Mouse (Mus musculus) embryonic facial prominence, embryonic 12.5 days (tissue): ENCODE results near the gene Casc1. TPM values are rescaled to one million over a fixed set of nuclear protein-coding genes. Genes with fewer than 3 reads are reported as not detected.

Source experiments
- ATAC-seq: fragments of 200-750 bp; cut with Nextera tagmentation; 2 replicates; pipeline ENCODE4 v1.8.0; 2017; ENCODE audit not compliant: insufficient number of reproducible peaks, insufficient read depth, low FRiP score, low TSS enrichment
- H3K27ac ChIP-seq: fragments of 300-500 bp; sonication (generic); 2 replicates; pipeline ENCODE4 v1.5.1; 2016; ENCODE audit warnings: mild to moderate bottlenecking
- H3K27me3 ChIP-seq: fragments of 300-500 bp; sonication (generic); 2 replicates; pipeline ENCODE4 v1.6.1; 2016; ENCODE audit warnings: mild to moderate bottlenecking, moderate library complexity
- H3K36me3 ChIP-seq: fragments of 300-500 bp; sonication (generic); 2 replicates; pipeline ENCODE4 v1.6.1; 2016; ENCODE audit warnings: mild to moderate bottlenecking
- H3K4me1 ChIP-seq: fragments of 300-500 bp; sonication (generic); 2 replicates; pipeline ENCODE4 v1.6.1; 2016
- H3K4me2 ChIP-seq: fragments of 300-500 bp; sonication (generic); replicated peaks from 2 replicates; pipeline ENCODE4 v1.6.1; 2016; ENCODE audit warnings: mild to moderate bottlenecking, moderate library complexity
- H3K4me3 ChIP-seq: fragments of 300-500 bp; sonication (generic); 2 replicates; pipeline ENCODE4 v1.5.1; 2016; ENCODE audit warnings: mild to moderate bottlenecking
- H3K9ac ChIP-seq: fragments of 300-500 bp; sonication (generic); 2 replicates; pipeline ENCODE4 v1.6.1; 2016; ENCODE audit warnings: mild to moderate bottlenecking, moderate library complexity
- H3K9me3 ChIP-seq: fragments of 300-500 bp; sonication (generic); 2 replicates; pipeline ENCODE4 v1.6.1; 2016; ENCODE audit warnings: mild to moderate bottlenecking, moderate library complexity
- WGBS: fragments of 180-500 bp; shearing (Covaris S2); methylation state at CpG from one replicate; pipeline ENCODE4 v1.1.7; 2016; 5-methylcytosine and 5-hydroxymethylcytosine counted together
- polyA plus RNA-seq: library from polyadenylated mRNA; unstranded; fragments of >200 nt; fragmentation: Nextera tagmentation; extraction: Ambion mirVana; gene quantifications from 2 replicates; pipeline ENCODE4 v1.2.1, GENCODE M21; 2016

Casc1 gene
- polyA plus RNA-seq, result 0.27 and 0.35 TPM in 2 replicates

DNA sequence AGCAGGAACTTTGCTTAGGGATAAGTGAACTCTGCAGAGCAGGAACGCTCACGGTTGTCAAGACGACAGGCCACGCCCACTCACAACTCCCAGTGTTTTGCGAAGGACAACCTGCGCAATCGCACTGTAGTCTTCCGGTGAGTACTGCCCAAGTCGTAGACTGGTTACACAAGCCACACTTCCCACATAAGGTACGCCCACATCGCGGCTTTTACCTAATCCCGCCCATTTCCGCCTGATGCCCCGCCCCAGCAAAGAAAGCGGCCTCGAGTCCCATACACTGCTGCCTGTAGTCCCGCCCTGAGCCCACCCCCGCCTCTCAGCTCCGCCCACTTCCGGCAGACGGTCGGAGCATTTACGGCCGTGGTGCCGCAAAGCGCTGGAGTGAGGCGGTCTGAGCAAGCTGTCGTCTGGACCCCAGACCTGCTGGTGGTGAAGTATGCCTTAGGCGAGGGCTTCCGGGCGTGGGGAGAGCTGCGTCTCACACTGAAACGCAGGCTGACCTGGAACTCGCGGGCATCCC is at the start of gene Casc1, which contains the start of gene Etfrf1:
Gene Casc1 (minus strand): TSS at position 190 of the 523 bp plus-strand sequence.
Gene Etfrf1 (plus strand): TSS at position 319 of the 523 bp plus-strand sequence.
- H3K4me1 ChIP-seq, result peaks cover 10% of the 10 kb centered on the region; the same call in 1 of the 2 replicates
- no peaks in the 10 kb centered on the region for H3K27me3 ChIP-seq
- under 1% methylated on average over 36 of the region's 36 CpGs for WGBS
- peak within 1 kb of the TSS; percentile 82 for H3K9ac ChIP-seq
- peak within 1 kb of the TSS; percentile 94 for H3K27ac ChIP-seq
- peak within 1 kb of the TSS; percentile 64 for H3K4me2 ChIP-seq
- H3K9me3 ChIP-seq, result no peaks in the 10 kb centered on the region
- peak; percentile 99 for ATAC-seq
- 0 out of 2 replicates have a peak, but pooled peaks cover 4% of the 10 kb centered on the region for H3K36me3 ChIP-seq
- peak within 1 kb of the TSS; percentile 74 for H3K4me3 ChIP-seq

DNA sequence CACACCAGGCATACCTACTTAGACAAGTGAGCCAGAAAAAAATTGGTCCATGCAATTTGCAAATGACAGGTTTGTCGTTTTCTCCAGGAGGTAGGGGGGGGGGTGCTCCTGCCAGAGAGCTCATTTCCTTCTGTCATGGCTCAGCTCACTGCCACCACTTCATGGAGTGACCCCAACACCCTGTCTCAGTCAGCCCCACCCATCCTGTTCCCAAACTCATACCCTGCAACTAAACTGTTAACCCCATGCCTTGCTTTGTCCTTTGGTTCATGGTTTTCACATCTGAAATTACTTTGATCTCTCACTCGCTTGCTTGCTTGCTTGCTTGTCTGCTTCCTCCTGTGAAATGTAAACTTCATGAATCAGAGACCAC is 45.9 kb upstream of the Casc1 start:
- Histone ChIP-seq H3K9ac (no peak overlapping the region), H3K4me3 (no peak overlapping the region), H3K36me3 (no peaks in the 10 kb centered on the region), H3K4me1 (peaks cover 6% of the 10 kb centered on the region; the same call in 1 of the 2 replicates), H3K9me3 (no peaks in the 10 kb centered on the region), H3K4me2 (no peak overlapping the region), H3K27me3 (no peaks in the 10 kb centered on the region), H3K27ac (no peak overlapping the region)
- WGBS, result 31% methylated on average over 2 of the region's 2 CpGs
- ATAC-seq, result no peak

DNA sequence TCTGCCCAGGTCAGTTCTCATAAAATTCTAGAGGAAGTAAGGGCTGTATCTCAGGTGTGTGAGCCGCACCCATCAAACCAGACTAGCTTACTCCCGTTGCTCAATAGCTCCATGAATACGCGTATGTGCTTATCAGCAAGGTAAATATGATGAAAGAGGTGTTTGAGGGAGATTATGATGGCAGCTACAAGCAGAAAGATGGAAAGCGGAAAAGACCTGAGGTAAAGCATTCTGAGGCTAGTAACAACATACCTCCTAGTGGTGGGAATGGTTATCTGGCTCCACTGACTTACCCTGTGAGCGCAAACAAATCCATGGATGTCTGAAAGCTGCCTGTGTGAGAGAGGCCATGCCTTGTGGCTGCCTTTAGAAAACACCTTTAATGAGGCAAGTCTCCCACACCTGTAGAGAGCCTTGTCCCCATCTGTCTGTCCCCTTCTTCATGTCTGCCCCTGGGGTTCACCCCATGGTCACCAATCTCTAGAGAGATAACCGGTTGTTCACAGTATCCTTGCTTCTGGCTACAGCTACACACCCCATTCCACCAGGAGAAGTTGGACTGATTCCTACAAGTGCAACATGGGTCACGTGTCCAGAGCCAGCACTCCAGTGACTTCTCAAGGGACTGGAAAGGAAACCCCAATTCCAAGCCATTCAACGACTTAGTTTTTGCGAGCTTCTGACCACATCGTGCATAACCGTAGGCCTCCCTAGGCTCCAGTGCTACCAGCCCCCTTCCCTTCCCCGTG is 45.3 kb upstream of the Casc1 start:
- Histone ChIP-seq H3K4me3 (no peak overlapping the region), H3K4me2 (no peak overlapping the region), H3K27ac (no peak overlapping the region), H3K9me3 (no peaks in the 10 kb centered on the region), H3K36me3 (no peaks in the 10 kb centered on the region), H3K9ac (no peak overlapping the region), H3K4me1 (peaks cover 6% of the 10 kb centered on the region; the same call in 1 of the 2 replicates), H3K27me3 (no peaks in the 10 kb centered on the region)
- WGBS, result 69% methylated on average over 13 of the region's 13 CpGs
- ATAC-seq, result no peak

DNA sequence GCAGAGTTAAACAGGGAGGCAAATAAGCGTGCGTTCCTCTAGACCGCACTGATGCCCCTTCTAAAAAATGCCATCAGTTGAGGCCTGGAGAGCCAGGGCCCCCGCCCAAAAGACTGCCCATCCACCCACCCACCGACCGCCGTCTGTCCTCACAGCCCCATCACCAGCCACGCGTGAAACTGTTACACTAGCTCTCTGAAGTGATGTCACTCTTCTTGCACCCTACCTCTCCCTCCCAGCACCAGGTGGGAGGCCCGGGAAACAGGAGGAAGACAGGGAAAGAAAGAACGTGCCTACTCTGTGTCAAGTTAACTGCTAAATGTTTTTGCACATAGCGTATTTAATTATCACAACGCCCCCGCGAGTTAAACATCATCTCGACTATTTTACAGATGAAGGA is 40.0 kb upstream of the Casc1 start:
- Histone ChIP-seq H3K9ac (peak overlapping the region; percentile 97), H3K27ac (peak overlapping the region; percentile 90; the same call in 1 of the 2 replicates), H3K4me2 (peak overlapping the region; percentile 84), H3K4me3 (peak overlapping the region; percentile 95), H3K27me3 (no peaks in the 10 kb centered on the region), H3K9me3 (no peaks in the 10 kb centered on the region), H3K36me3 (no peaks in the 10 kb centered on the region), H3K4me1 (peaks cover 19% of the 10 kb centered on the region)
- no peak for ATAC-seq
- WGBS, result 12% methylated on average over 16 of the region's 16 CpGs

DNA sequence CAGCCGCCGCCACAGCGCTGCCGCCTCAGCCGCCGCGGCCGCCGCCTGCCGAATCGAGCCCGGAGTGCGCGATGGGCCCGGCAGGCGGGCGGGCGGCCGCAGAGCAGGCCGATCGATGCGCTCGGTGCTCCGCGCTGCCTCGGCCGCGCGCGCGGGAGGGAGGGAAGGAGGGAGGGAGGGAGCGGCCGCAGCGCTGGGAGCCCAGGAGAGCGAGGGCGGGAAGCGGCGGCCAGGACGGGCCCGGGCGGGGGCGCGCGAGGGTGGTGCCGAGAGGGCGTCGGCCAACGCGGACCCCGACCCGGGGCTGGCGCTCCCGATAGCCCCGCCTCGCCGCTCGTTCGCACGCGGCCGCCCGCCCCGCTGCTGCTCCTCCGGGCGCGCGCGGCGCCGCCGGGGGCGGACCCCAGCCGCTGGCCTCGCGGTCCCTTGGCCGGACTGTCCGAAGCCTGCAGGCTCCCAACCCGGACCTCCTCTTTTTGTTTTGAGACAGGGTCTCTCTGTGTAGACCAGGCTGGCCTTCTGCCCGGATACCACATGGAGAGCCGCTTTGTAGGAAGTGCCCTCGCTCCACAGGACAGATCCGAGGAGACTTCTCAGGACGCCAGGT is 39.5 kb upstream of the Casc1 start, which contains the start of gene Kras:
Gene Kras (minus strand): TSS at position 55 of the 607 bp plus-strand sequence.
- Histone ChIP-seq H3K9me3 (no peaks in the 10 kb centered on the region), H3K4me2 (peak within 1 kb of the TSS; percentile 84), H3K9ac (peak within 1 kb of the TSS; percentile 97), H3K36me3 (peaks cover 3% of the 10 kb centered on the region), H3K4me3 (peak within 1 kb of the TSS; percentile 95), H3K4me1 (peaks cover 19% of the 10 kb centered on the region), H3K27me3 (no peaks in the 10 kb centered on the region), H3K27ac (peak within 1 kb of the TSS; percentile 90)
- ATAC-seq, result peak; percentile 92
- WGBS, result under 1% methylated on average over 63 of the region's 83 CpGs

DNA sequence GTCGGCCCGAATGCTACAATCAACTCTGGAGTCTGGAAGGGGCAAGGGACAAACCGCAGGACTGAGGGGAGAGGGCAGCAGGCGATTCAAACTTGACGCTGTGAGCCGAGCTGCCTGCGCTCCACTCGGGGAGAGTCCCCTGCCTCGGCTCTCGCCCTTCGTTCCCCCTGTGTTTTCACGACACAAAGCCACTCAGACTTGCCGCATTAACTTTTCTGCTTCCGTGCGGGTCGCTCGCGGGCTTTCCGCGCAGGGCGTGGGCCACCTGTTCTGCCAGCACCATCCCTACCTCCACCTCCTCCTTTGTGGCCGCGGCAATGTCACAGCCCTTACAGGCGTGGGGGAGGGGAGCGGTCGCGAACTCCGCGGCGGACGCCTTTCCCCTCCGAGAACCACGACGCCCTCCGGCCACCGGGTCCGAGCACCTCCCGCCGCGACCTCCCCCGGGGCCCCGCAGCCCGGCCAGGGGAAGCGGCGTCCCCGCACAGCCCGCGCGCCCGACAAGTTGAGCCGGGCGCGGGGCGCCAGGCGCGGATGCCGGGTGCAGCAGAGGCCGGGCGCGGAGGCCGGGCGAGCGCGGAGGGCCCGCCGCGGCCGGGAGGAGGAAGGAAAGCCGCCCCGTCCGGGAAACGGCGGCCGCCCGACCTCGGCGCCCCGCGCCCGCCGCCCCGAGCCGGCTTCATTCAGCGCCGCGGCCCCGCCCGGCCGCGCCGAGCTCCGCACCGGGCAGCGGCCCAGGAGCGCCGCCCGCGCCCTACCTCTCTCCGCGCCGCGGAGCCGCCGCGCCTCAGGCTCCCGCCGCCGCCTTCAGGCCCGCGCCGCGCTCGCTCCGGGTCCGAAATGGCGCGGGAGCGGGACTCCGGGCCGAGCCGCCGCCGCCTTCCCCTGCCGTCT is 38.7 kb upstream of the Casc1 start:
- Histone ChIP-seq H3K9me3 (no peaks in the 10 kb centered on the region), H3K27me3 (no peaks in the 10 kb centered on the region), H3K27ac (peak overlapping the region; percentile 90), H3K4me1 (peaks cover 19% of the 10 kb centered on the region), H3K9ac (peak overlapping the region; percentile 97), H3K4me3 (peak overlapping the region; percentile 95), H3K36me3 (peaks cover 7% of the 10 kb centered on the region), H3K4me2 (peak overlapping the region; percentile 84)
- ATAC-seq, result peak; percentile 54
- under 1% methylated on average over 83 of the region's 124 CpGs for whole genome bisulfite sequencing

DNA sequence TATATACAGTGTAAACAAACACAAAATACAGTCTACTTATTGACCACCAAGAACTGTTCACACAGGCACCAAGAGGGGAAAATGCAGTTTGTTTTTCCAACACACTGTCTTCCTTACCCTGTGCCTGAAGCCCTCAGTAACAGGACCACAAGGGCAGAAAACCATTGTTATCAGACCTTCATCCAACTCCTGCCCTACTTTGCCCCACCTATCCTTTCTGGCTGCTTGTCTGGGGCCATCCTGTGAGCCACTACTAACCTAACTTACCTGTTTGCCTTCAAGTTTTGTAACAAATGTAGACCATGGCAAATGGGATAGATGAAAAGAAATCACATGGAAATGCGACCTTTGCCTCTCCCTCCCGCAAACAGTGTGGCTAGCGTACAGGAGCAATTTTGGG is 37.1 kb upstream of the Casc1 start:
- 64% methylated on average over 3 of the region's 3 CpGs for WGBS
- H3K4me2 ChIP-seq, result peak overlapping the region; percentile 84; the same call in 1 of the 2 replicates
- H3K27ac ChIP-seq, result no peak overlapping the region
- no peak overlapping the region for H3K4me3 ChIP-seq
- ATAC-seq, result no peak
- no peak overlapping the region for H3K9ac ChIP-seq
- peaks cover 19% of the 10 kb centered on the region for H3K4me1 ChIP-seq
- H3K9me3 ChIP-seq, result no peaks in the 10 kb centered on the region
- peaks cover 13% of the 10 kb centered on the region for H3K36me3 ChIP-seq
- H3K27me3 ChIP-seq, result no peaks in the 10 kb centered on the region

DNA sequence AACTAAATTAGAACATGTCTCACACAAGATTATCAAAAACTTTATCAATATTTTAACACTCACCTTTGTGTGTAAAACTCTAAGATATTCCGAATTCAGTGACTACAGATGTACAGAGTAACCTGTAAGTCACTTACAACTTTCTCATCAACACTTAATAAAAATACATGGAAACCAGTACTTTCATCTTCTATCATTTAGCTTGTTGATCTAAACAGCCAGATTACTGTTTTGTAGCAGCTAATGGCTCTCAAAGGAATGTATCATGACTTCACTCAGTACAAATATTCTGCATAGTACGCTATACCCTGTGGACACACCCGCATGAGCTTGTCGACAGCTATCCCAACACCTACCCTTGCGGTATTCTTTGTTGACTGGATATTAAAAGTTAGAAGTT is 36.0 kb upstream of the Casc1 start:
- ATAC-seq, result no peak
- no peak overlapping the region for H3K9ac ChIP-seq
- H3K4me3 ChIP-seq, result no peak overlapping the region
- H3K27me3 ChIP-seq, result no peaks in the 10 kb centered on the region
- peaks cover 19% of the 10 kb centered on the region for H3K4me1 ChIP-seq
- no peak overlapping the region for H3K27ac ChIP-seq
- H3K36me3 ChIP-seq, result peaks cover 13% of the 10 kb centered on the region
- H3K9me3 ChIP-seq, result no peaks in the 10 kb centered on the region
- no peak overlapping the region for H3K4me2 ChIP-seq
- WGBS, result 91% methylated on average over 5 of the region's 5 CpGs

DNA sequence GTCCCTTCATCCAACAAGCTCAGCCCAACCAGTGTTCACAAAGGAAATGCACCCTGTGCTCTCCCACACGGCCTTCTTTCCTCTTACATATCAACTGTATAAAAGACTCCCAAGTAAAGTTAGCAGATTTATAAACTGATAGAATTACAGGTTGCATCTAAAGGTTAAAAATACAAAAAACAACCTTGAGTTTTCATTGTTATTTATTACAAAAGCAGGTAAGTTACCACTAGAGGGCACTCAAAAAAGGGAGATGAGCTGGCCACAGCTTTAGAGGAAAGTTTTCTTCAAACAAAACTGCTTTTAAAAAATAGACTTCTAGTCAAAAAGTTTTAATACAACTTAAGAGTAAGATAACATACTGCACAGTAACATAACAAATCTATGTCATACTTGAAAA is 31.7 kb upstream of the Casc1 start:
- no peak overlapping the region for H3K4me3 ChIP-seq
- no peaks in the 10 kb centered on the region for H3K27me3 ChIP-seq
- H3K27ac ChIP-seq, result no peak overlapping the region
- H3K36me3 ChIP-seq, result peaks cover 18% of the 10 kb centered on the region
- H3K9me3 ChIP-seq, result no peaks in the 10 kb centered on the region
- 0 out of 2 replicates have a peak, but pooled peaks cover 3% of the 10 kb centered on the region for H3K4me1 ChIP-seq
- no peak overlapping the region for H3K9ac ChIP-seq
- 40% methylated on average over 1 of the region's 1 CpGs for WGBS
- H3K4me2 ChIP-seq, result no peak overlapping the region
- ATAC-seq, result no peak

DNA sequence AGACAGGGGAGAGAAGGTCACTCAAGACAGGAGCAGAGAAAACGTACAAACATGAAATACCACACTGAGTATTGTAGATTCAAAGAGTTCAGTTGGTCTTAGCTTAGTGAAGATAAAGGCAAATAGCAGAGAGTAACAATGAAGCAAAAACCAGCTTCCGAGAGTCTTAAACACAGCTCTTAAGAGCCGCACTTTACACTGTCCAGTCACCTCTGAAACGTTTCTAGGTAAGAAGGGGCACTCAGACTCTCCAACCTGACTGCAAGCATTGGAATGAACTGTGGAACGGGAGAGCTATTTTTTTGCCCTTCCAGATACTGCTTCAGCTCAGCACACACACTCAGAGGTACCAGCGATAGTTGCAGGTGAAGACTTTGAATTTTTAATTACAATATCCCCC is 29.5 kb upstream of the Casc1 start:
- no peak for ATAC-seq
- H3K4me1 ChIP-seq, result no peaks in the 10 kb centered on the region
- no peaks in the 10 kb centered on the region for H3K9me3 ChIP-seq
- H3K4me3 ChIP-seq, result no peak overlapping the region
- 85% methylated on average over 6 of the region's 6 CpGs for WGBS
- H3K4me2 ChIP-seq, result no peak overlapping the region
- no peak overlapping the region for H3K9ac ChIP-seq
- 0 out of 2 replicates have a peak, but pooled peaks cover 15% of the 10 kb centered on the region for H3K36me3 ChIP-seq
- H3K27me3 ChIP-seq, result no peaks in the 10 kb centered on the region
- no peak overlapping the region for H3K27ac ChIP-seq

DNA sequence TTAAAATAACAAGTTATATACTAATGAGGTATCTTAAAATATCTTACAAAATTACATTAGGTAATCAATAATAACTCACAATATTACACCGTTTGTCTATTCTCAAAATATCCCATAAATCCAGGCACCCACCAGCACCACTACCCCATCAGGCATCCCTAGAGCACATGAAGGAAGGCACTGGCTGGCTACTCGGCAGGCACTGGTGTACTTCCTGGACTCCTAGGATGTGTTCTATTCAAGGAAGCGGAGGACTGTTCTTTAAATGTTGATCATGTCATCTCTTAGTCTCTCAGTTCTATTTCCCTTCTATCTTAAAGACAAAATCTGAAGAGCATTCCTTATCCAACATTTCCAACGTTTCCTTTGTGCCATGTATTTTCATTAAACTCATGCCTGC is 26.3 kb upstream of the Casc1 start:
- Histone ChIP-seq H3K27me3 (no peaks in the 10 kb centered on the region), H3K4me3 (no peak overlapping the region), H3K27ac (no peak overlapping the region), H3K36me3 (0 out of 2 replicates have a peak, but pooled peaks cover 5% of the 10 kb centered on the region), H3K4me2 (no peak overlapping the region), H3K9ac (no peak overlapping the region), H3K9me3 (no peaks in the 10 kb centered on the region), H3K4me1 (no peaks in the 10 kb centered on the region)
- no peak for ATAC-seq
- 81% methylated on average over 4 of the region's 4 CpGs for WGBS
